In the genomic region with DNA sequence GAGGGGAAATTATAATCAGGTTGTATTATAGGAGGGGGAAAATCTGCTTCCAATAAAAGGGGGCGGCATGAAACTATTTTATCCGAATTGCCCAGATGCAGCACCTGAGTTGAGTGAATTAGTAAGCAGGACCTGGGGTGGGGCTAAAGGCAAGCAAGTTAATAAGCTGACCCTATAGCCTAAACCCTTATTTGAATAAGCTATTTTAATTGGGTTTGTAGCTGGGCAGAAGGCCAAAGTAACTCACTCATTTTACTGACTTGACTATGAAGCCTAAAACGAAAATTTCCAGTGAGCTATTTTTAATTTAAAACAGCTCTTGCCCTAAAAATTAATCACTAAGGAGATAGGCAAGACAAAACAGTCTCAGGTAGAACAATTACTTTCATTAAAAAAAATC, we compare ENCODE assay signal across 9 mouse cellular contexts. TPM values are rescaled to one million over a fixed set of nuclear protein-coding genes. Genes with fewer than 3 reads are reported as not detected.
DNase-seq lines count a peak whose midpoint lies in the region; ATAC-seq lines count a peak whose summit lies in the region.
"Had no signal": no experiment of that assay in that cellular context is flagged by ENCODE, and none has a peak within 500 bp of the region (broad histone marks: within the 10 kb centered on the region; RNA-seq: fewer than 3 reads in every experiment).

No protein-coding gene starts in this region.

- H3K9me3 ChIP-seq in heart, embryonic 15.5 days (replicated peaks) = no peaks in the 10 kb centered on the region
- H3K9me3 ChIP-seq in heart, embryonic 10.5 days = no peaks in the 10 kb centered on the region
- H3K9me3 ChIP-seq in midbrain, embryonic 14.5 days (ENCODE audit: control insufficient read depth, low read length) = no peaks in the 10 kb centered on the region
- H3K9me3 ChIP-seq in midbrain, embryonic 10.5 days (replicated peaks) = no peaks in the 10 kb centered on the region
- H3K9me3 ChIP-seq in stomach, embryonic 15.5 days = no peaks in the 10 kb centered on the region

- ATAC-seq in heart, embryonic 15.5 days (replicated peaks; ENCODE audit: insufficient number of reproducible peaks, insufficient read depth, low FRiP score, low read depth) = no peak
- no peak for ATAC-seq in midbrain, embryonic 14.5 days (ENCODE audit: low FRiP score, low TSS enrichment)
- ATAC-seq in stomach, embryonic 15.5 days (ENCODE audit: insufficient read depth, low FRiP score, low read depth) = no peak

- WGBS in heart, embryonic 15.5 days = 53% methylated on average over 3 of the region's 3 CpGs
- 59% methylated on average over 3 of the region's 3 CpGs for WGBS in heart, embryonic 10.5 days
- 49% methylated on average over 3 of the region's 3 CpGs for WGBS in midbrain, embryonic 14.5 days
- 47% methylated on average over 3 of the region's 3 CpGs for WGBS in midbrain, embryonic 10.5 days
- 69% methylated on average over 3 of the region's 3 CpGs for WGBS in stomach, embryonic 15.5 days

- H3K27me3 ChIP-seq in heart, embryonic 15.5 days = no peaks in the 10 kb centered on the region
- 0 out of 2 replicates have a peak, but pooled peaks cover 5% of the 10 kb centered on the region for H3K27me3 ChIP-seq in heart, embryonic 10.5 days (ENCODE audit: insufficient read depth, poor library complexity, severe bottlenecking)
- peaks cover 3% of the 10 kb centered on the region; the same call in 1 of the 2 replicates for H3K27me3 ChIP-seq in midbrain, embryonic 14.5 days (ENCODE audit: control insufficient read depth, insufficient read depth, low read length)
- peaks cover 46% of the 10 kb centered on the region for H3K27me3 ChIP-seq in midbrain, embryonic 10.5 days (ENCODE audit: low read depth, poor library complexity, severe bottlenecking)
- H3K27me3 ChIP-seq in stomach, embryonic 15.5 days (replicated peaks) = 0 out of 2 replicates have a peak, but pooled peaks cover 3% of the 10 kb centered on the region

- DNase-seq in heart, embryonic 10.5 days (ENCODE audit: low spot score) = no peak
- no peak for DNase-seq in midbrain, embryonic 14.5 days
- DNase-seq in midbrain, embryonic 10.5 days (ENCODE audit: low spot score) = no peak
- peak; percentile 25 for DNase-seq in kidney, postnatal 10 days
- DNase-seq in frontal cortex, postnatal 10 days (ENCODE audit: low spot score in 2 of 2) = no peak
- DNase-seq in T-cell, adult 2 months (ENCODE audit: low spot score) = no peak

- no peak overlapping the region for H3K4me3 ChIP-seq in heart, embryonic 15.5 days
- no peak overlapping the region for H3K4me3 ChIP-seq in heart, embryonic 10.5 days
- H3K4me3 ChIP-seq in midbrain, embryonic 14.5 days (replicated peaks; ENCODE audit: low read depth, low read length) = peak overlapping the region; percentile 82
- no peak overlapping the region for H3K4me3 ChIP-seq in midbrain, embryonic 10.5 days
- H3K4me3 ChIP-seq in stomach, embryonic 15.5 days (replicated peaks) = no peak overlapping the region

- no peaks in the 10 kb centered on the region for H3K36me3 ChIP-seq in heart, embryonic 15.5 days
- H3K36me3 ChIP-seq in heart, embryonic 10.5 days = no peaks in the 10 kb centered on the region
- no peaks in the 10 kb centered on the region for H3K36me3 ChIP-seq in midbrain, embryonic 14.5 days (ENCODE audit: control insufficient read depth, insufficient read depth, low read length)
- no peaks in the 10 kb centered on the region for H3K36me3 ChIP-seq in midbrain, embryonic 10.5 days
- H3K36me3 ChIP-seq in stomach, embryonic 15.5 days = no peaks in the 10 kb centered on the region

- no peak overlapping the region for H3K27ac ChIP-seq in heart, embryonic 15.5 days
- no peak overlapping the region for H3K27ac ChIP-seq in heart, embryonic 10.5 days
- no peak overlapping the region for H3K27ac ChIP-seq in midbrain, embryonic 14.5 days (replicated peaks; ENCODE audit: low read depth, low read length)
- H3K27ac ChIP-seq in midbrain, embryonic 10.5 days (replicated peaks) = no peak overlapping the region
- no peak overlapping the region for H3K27ac ChIP-seq in stomach, embryonic 15.5 days

- no peak overlapping the region for H3K9ac ChIP-seq in heart, embryonic 15.5 days
- no peak overlapping the region for H3K9ac ChIP-seq in midbrain, embryonic 14.5 days (replicated peaks; ENCODE audit: low read length)
- H3K9ac ChIP-seq in stomach, embryonic 15.5 days = no peak overlapping the region

- H3K4me1 ChIP-seq in heart, embryonic 15.5 days (replicated peaks) = peaks cover 19% of the 10 kb centered on the region
- peaks cover 19% of the 10 kb centered on the region; the same call in 1 of the 2 replicates for H3K4me1 ChIP-seq in heart, embryonic 10.5 days
- H3K4me1 ChIP-seq in midbrain, embryonic 14.5 days (ENCODE audit: control insufficient read depth, insufficient read depth, low read length) = peaks cover 13% of the 10 kb centered on the region; the same call in 1 of the 2 replicates
- H3K4me1 ChIP-seq in midbrain, embryonic 10.5 days = peaks cover 28% of the 10 kb centered on the region
- H3K4me1 ChIP-seq in stomach, embryonic 15.5 days = peaks cover 10% of the 10 kb centered on the region

- peak overlapping the region; percentile 88 for H3K4me2 ChIP-seq in heart, embryonic 15.5 days
- peak overlapping the region; percentile 88 for H3K4me2 ChIP-seq in midbrain, embryonic 14.5 days (ENCODE audit: low read length)
- H3K4me2 ChIP-seq in stomach, embryonic 15.5 days = peak overlapping the region; percentile 96; the same call in 1 of the 2 replicates

RNA-seq across cellular contexts. Expression of a gene that starts 2.5 kb away (rescaled TPM):
- polyA plus RNA-seq in heart, embryonic 15.5 days (2015; fragmentation: Nextera tagmentation; extraction: Ambion mirVana) = 4.7 and 5.7 TPM in 2 replicates
- polyA plus RNA-seq in heart, embryonic 10.5 days (2016; fragmentation: Nextera tagmentation; extraction: Ambion mirVana) = 4.8 and 6.6 TPM in 2 replicates
- 9.9 and 11.8 TPM in 2 replicates for polyA plus RNA-seq in midbrain, embryonic 14.5 days (2014; fragmentation: Nextera tagmentation; extraction: Ambion mirVana)
- polyA plus RNA-seq in midbrain, embryonic 10.5 days (2016; fragmentation: Nextera tagmentation; extraction: Ambion mirVana) = 2.7 and 2.8 TPM in 2 replicates
- 5.4 and 6.0 TPM in 2 replicates for polyA plus RNA-seq in stomach, embryonic 15.5 days (2015; fragmentation: Nextera tagmentation; extraction: Ambion mirVana)

RNA-seq across cellular contexts. Expression of a gene that starts 52.7 kb away (rescaled TPM):
- 0.08 TPM in 1 of 2 replicates, not detected in the other for polyA plus RNA-seq in heart, embryonic 15.5 days (2015; fragmentation: Nextera tagmentation; extraction: Ambion mirVana)
- polyA plus RNA-seq in heart, embryonic 10.5 days (2016; fragmentation: Nextera tagmentation; extraction: Ambion mirVana) = 0.06 TPM in 1 of 2 replicates, not detected in the other
- polyA plus RNA-seq in midbrain, embryonic 14.5 days (2014; fragmentation: Nextera tagmentation; extraction: Ambion mirVana) = 0.23 and 0.41 TPM in 2 replicates
- polyA plus RNA-seq in midbrain, embryonic 10.5 days (2016; fragmentation: Nextera tagmentation; extraction: Ambion mirVana) = 0.05 TPM in 1 of 2 replicates, not detected in the other
- not detected in 2 replicates for polyA plus RNA-seq in stomach, embryonic 15.5 days (2015; fragmentation: Nextera tagmentation; extraction: Ambion mirVana)
- polyA plus RNA-seq: small intestine, adult 2 months had no signal
